Mouse (Mus musculus) right cerebral cortex, postnatal 36 days (tissue): ENCODE data around the gene B4galt5.
"Not testable (repeated sequence)": the region's sequence is repeated elsewhere in the genome, so short reads cannot be mapped to it uniquely, and the experiment has no call there.

Experiments
- DNase-seq, 2 experiments: peaks; one replicate each; pipeline ENCODE4 v3.0.0; 2022; ENCODE audit warnings: low spot score in 2 of 2, mixed read lengths in 1 of 2

Gene B4galt5

GRCm38 (mm10) chr2:167348376-167349282, at the start of gene B4galt5:
Gene B4galt5 (minus strand): TSS chr2:167349183.
- no peak for DNase-seq

- not testable (repeated sequence) for DNase-seq
Measured at GRCm38 (mm10) chr2:167396420-167396819, 47.4 kb upstream of the B4galt5 start.

- no peak for DNase-seq
Measured at GRCm38 (mm10) chr2:167394426-167394825, 45.4 kb upstream of the B4galt5 start.

- DNase-seq, result no peak
Measured at GRCm38 (mm10) chr2:167386998-167387397, 38.0 kb upstream of the B4galt5 start.

- DNase-seq, result no peak
Measured at GRCm38 (mm10) chr2:167386456-167386855, 37.5 kb upstream of the B4galt5 start.

- DNase-seq, result no peak
Measured at GRCm38 (mm10) chr2:167383666-167384083, 34.7 kb upstream of the B4galt5 start.

GRCm38 (mm10) chr2:167382389-167382788, 33.4 kb upstream of the B4galt5 start:
- DNase-seq, result no peak

- no peak for DNase-seq
Measured at GRCm38 (mm10) chr2:167381596-167381995, 32.6 kb upstream of the B4galt5 start.

GRCm38 (mm10) chr2:167380615-167381285, 31.8 kb upstream of the B4galt5 start:
- DNase-seq, result no peak

- no peak for DNase-seq
Measured at GRCm38 (mm10) chr2:167378972-167379371, 30.0 kb upstream of the B4galt5 start.

GRCm38 (mm10) chr2:167377697-167378096, 28.7 kb upstream of the B4galt5 start:
- no peak for DNase-seq

GRCm38 (mm10) chr2:167376160-167376564, 27.2 kb upstream of the B4galt5 start:
- DNase-seq, result peak; percentile 25

- DNase-seq, result no peak
Measured at GRCm38 (mm10) chr2:167375688-167376087, 26.7 kb upstream of the B4galt5 start.

- no peak for DNase-seq
Measured at GRCm38 (mm10) chr2:167375135-167375534, 26.2 kb upstream of the B4galt5 start.

GRCm38 (mm10) chr2:167374191-167374805, 25.3 kb upstream of the B4galt5 start:
- peak; percentile 20 to 52 for DNase-seq

- peak; percentile 17 to 47 for DNase-seq
Measured at GRCm38 (mm10) chr2:167373266-167373665, 24.3 kb upstream of the B4galt5 start.

- no peak for DNase-seq
Measured at GRCm38 (mm10) chr2:167371506-167371905, 22.5 kb upstream of the B4galt5 start.

GRCm38 (mm10) chr2:167368328-167368727, 19.3 kb upstream of the B4galt5 start:
- DNase-seq, result no peak

- DNase-seq, result no peak
Measured at GRCm38 (mm10) chr2:167367777-167368281, 18.8 kb upstream of the B4galt5 start.

GRCm38 (mm10) chr2:167367325-167367724, 18.3 kb upstream of the B4galt5 start:
- no peak for DNase-seq

GRCm38 (mm10) chr2:167365063-167365462, 16.1 kb upstream of the B4galt5 start:
- no peak for DNase-seq
